ENCODE assay signal across 23 mouse cellular contexts in the genomic region with DNA sequence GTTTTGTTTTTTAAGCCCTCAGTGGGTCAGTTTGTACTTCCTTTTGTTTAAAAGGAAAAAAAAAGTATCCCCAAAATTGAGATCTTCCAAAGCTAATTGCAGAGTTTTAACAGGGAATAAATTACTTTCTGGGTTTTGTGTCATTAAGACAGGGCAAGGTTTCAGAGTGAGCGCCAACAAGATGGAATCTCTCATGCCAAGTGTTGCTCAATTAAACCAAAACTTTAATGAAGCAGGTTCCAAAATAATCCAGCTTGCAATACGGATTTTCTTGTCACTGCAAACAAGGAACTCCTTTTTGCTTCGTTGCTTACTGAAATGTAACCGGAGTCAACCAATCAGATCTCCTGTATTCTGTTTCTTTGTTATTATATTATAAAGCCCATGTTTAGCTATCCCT.
DNase-seq lines count a peak whose midpoint lies in the region; ATAC-seq and TF ChIP-seq lines count a peak whose summit lies in the region.
"Had no signal": no experiment of that assay in that cellular context is flagged by ENCODE, and none has a peak within 500 bp of the region (broad histone marks: within the 10 kb centered on the region; RNA-seq: fewer than 3 reads in every experiment).

No protein-coding gene starts in this region.

- 31% methylated on average over 4 of the region's 4 CpGs for WGBS in forebrain, embryonic 13.5 days
- 52% methylated on average over 4 of the region's 4 CpGs for WGBS in forebrain, embryonic 12.5 days
- WGBS in forebrain, embryonic 15.5 days = 23% methylated on average over 4 of the region's 4 CpGs
- 81% methylated on average over 4 of the region's 4 CpGs for WGBS in forebrain, embryonic 10.5 days
- WGBS in midbrain, embryonic 15.5 days = 57% methylated on average over 4 of the region's 4 CpGs
- WGBS in midbrain, embryonic 14.5 days = 55% methylated on average over 4 of the region's 4 CpGs
- WGBS in forebrain, postnatal 0 days = 19% methylated on average over 4 of the region's 4 CpGs

- no peak overlapping the region for H3K4me2 ChIP-seq in forebrain, embryonic 13.5 days
- no peak overlapping the region for H3K4me2 ChIP-seq in forebrain, embryonic 12.5 days
- H3K4me2 ChIP-seq in forebrain, embryonic 15.5 days (replicated peaks) = no peak overlapping the region
- no peak overlapping the region for H3K4me2 ChIP-seq in midbrain, embryonic 15.5 days
- no peak overlapping the region for H3K4me2 ChIP-seq in midbrain, embryonic 14.5 days (ENCODE audit: low read length)
- H3K4me2 ChIP-seq in forebrain, postnatal 0 days (ENCODE audit: low read depth) = no peak overlapping the region
- H3K4me2 ChIP-seq: embryonic facial prominence, embryonic 12.5 days had no signal

- no peaks in the 10 kb centered on the region for H3K9me3 ChIP-seq in forebrain, embryonic 13.5 days (replicated peaks)
- H3K9me3 ChIP-seq in forebrain, embryonic 12.5 days = no peaks in the 10 kb centered on the region
- no peaks in the 10 kb centered on the region for H3K9me3 ChIP-seq in forebrain, embryonic 15.5 days
- no peaks in the 10 kb centered on the region for H3K9me3 ChIP-seq in forebrain, embryonic 10.5 days
- no peaks in the 10 kb centered on the region for H3K9me3 ChIP-seq in midbrain, embryonic 15.5 days
- no peaks in the 10 kb centered on the region for H3K9me3 ChIP-seq in midbrain, embryonic 14.5 days (ENCODE audit: control insufficient read depth, low read length)
- no peaks in the 10 kb centered on the region for H3K9me3 ChIP-seq in forebrain, postnatal 0 days (ENCODE audit: low read length)
- H3K9me3 ChIP-seq: embryonic facial prominence, embryonic 10.5 days; embryonic facial prominence, embryonic 12.5 days had no signal

- H3K36me3 ChIP-seq in forebrain, embryonic 13.5 days (ENCODE audit: poor library complexity, severe bottlenecking) = no peaks in the 10 kb centered on the region
- H3K36me3 ChIP-seq in forebrain, embryonic 12.5 days (replicated peaks) = no peaks in the 10 kb centered on the region
- no peaks in the 10 kb centered on the region for H3K36me3 ChIP-seq in forebrain, embryonic 15.5 days
- no peaks in the 10 kb centered on the region for H3K36me3 ChIP-seq in forebrain, embryonic 10.5 days (replicated peaks)
- H3K36me3 ChIP-seq in midbrain, embryonic 15.5 days (replicated peaks) = no peaks in the 10 kb centered on the region
- H3K36me3 ChIP-seq in midbrain, embryonic 14.5 days (ENCODE audit: control insufficient read depth, insufficient read depth, low read length) = no peaks in the 10 kb centered on the region
- H3K36me3 ChIP-seq in forebrain, postnatal 0 days (ENCODE audit: insufficient read depth) = no peaks in the 10 kb centered on the region
- H3K36me3 ChIP-seq: embryonic facial prominence, embryonic 10.5 days; embryonic facial prominence, embryonic 12.5 days; G1E had no signal

- no peak overlapping the region for H3K4me3 ChIP-seq in forebrain, embryonic 13.5 days
- H3K4me3 ChIP-seq in forebrain, embryonic 12.5 days (replicated peaks) = no peak overlapping the region
- no peak overlapping the region for H3K4me3 ChIP-seq in forebrain, embryonic 15.5 days
- no peak overlapping the region for H3K4me3 ChIP-seq in forebrain, embryonic 10.5 days
- no peak overlapping the region for H3K4me3 ChIP-seq in midbrain, embryonic 15.5 days
- no peak overlapping the region for H3K4me3 ChIP-seq in midbrain, embryonic 14.5 days (replicated peaks; ENCODE audit: low read depth, low read length)
- H3K4me3 ChIP-seq in forebrain, postnatal 0 days (ENCODE audit: low read depth, low read length) = no peak overlapping the region
- H3K4me3 ChIP-seq: embryonic facial prominence, embryonic 10.5 days; embryonic facial prominence, embryonic 12.5 days had no signal

- no peak overlapping the region for H3K27ac ChIP-seq in forebrain, embryonic 13.5 days
- no peak overlapping the region for H3K27ac ChIP-seq in forebrain, embryonic 12.5 days
- 0 out of 2 replicates have a peak overlapping the region, but pooled peaks have one; percentile 19 for H3K27ac ChIP-seq in forebrain, embryonic 15.5 days (replicated peaks)
- H3K27ac ChIP-seq in forebrain, embryonic 10.5 days = no peak overlapping the region
- H3K27ac ChIP-seq in midbrain, embryonic 15.5 days = 0 out of 2 replicates have a peak overlapping the region, but pooled peaks have one; percentile 13
- no peak overlapping the region for H3K27ac ChIP-seq in midbrain, embryonic 14.5 days (replicated peaks; ENCODE audit: low read depth, low read length)
- no peak overlapping the region for H3K27ac ChIP-seq in forebrain, postnatal 0 days (ENCODE audit: low read depth, low read length)
- H3K27ac ChIP-seq: embryonic facial prominence, embryonic 10.5 days; embryonic facial prominence, embryonic 12.5 days had no signal

- TF ChIP-seq CTCF in forebrain, postnatal 0 days (IDR thresholded peaks at IDR 0.05; ENCODE audit: low read depth) = no peak

- peak; percentile 43; the same call in 1 of the 2 replicates for ATAC-seq in forebrain, embryonic 13.5 days
- ATAC-seq in forebrain, embryonic 12.5 days (ENCODE audit: low FRiP score) = no peak
- ATAC-seq in forebrain, embryonic 15.5 days (replicated peaks) = no peak
- ATAC-seq in midbrain, embryonic 15.5 days (replicated peaks) = no peak
- ATAC-seq in midbrain, embryonic 14.5 days (ENCODE audit: low FRiP score, low TSS enrichment) = no peak
- 0 out of 2 replicates have a peak, but pooled peaks have one; percentile 16 for ATAC-seq in forebrain, postnatal 0 days
- no peak for ATAC-seq in megakaryocyte-erythroid progenitor cell, adult 5-6 weeks (replicated peaks; ENCODE audit: low FRiP score, low TSS enrichment, poor library complexity, severe bottlenecking)
- ATAC-seq: activated CD4-positive, CD25-positive, alpha-beta regulatory T cell, adult 4 months; CD4-positive, CD25-positive, alpha-beta regulatory T cell, adult 4 months; Patski had no signal

- DNase-seq in forebrain, embryonic 10.5 days (ENCODE audit: extremely low spot score, low spot score) = no peak
- DNase-seq in midbrain, embryonic 14.5 days = no peak
- no peak for DNase-seq in forebrain, postnatal 0 days
- DNase-seq: adrenal gland, adult 8-10 months; adrenal gland, postnatal 14 days; adrenal gland, postnatal 36 days; B cell, adult 2 months; cerebellum, adult 11-12 months; cerebellum, adult 9-10 months; cerebellum, postnatal 10 days; cerebellum, postnatal 25 days had no signal

- peaks cover 14% of the 10 kb centered on the region for H3K4me1 ChIP-seq in forebrain, embryonic 13.5 days
- H3K4me1 ChIP-seq in forebrain, embryonic 12.5 days = peaks cover 16% of the 10 kb centered on the region
- peaks cover 18% of the 10 kb centered on the region for H3K4me1 ChIP-seq in forebrain, embryonic 15.5 days
- H3K4me1 ChIP-seq in forebrain, embryonic 10.5 days = peaks cover 12% of the 10 kb centered on the region
- H3K4me1 ChIP-seq in midbrain, embryonic 15.5 days = peaks cover 7% of the 10 kb centered on the region
- peaks cover 12% of the 10 kb centered on the region for H3K4me1 ChIP-seq in midbrain, embryonic 14.5 days (ENCODE audit: control insufficient read depth, insufficient read depth, low read length)
- no peaks in the 10 kb centered on the region for H3K4me1 ChIP-seq in forebrain, postnatal 0 days (ENCODE audit: insufficient read depth)
- H3K4me1 ChIP-seq: embryonic facial prominence, embryonic 10.5 days; embryonic facial prominence, embryonic 12.5 days had no signal

- H3K27me3 ChIP-seq in forebrain, embryonic 13.5 days = peaks cover 19% of the 10 kb centered on the region
- H3K27me3 ChIP-seq in forebrain, embryonic 12.5 days = peaks cover 26% of the 10 kb centered on the region
- no peaks in the 10 kb centered on the region for H3K27me3 ChIP-seq in forebrain, embryonic 15.5 days
- peaks cover 73% of the 10 kb centered on the region for H3K27me3 ChIP-seq in forebrain, embryonic 10.5 days (ENCODE audit: poor library complexity, severe bottlenecking)
- no peaks in the 10 kb centered on the region for H3K27me3 ChIP-seq in midbrain, embryonic 15.5 days (replicated peaks)
- peaks cover 11% of the 10 kb centered on the region for H3K27me3 ChIP-seq in midbrain, embryonic 14.5 days (ENCODE audit: control insufficient read depth, insufficient read depth, low read length)
- no peaks in the 10 kb centered on the region for H3K27me3 ChIP-seq in forebrain, postnatal 0 days (ENCODE audit: insufficient read depth, low read length)
- H3K27me3 ChIP-seq: CH12.LX; embryonic facial prominence, embryonic 12.5 days had no signal

- H3K9ac ChIP-seq in forebrain, embryonic 13.5 days = no peak overlapping the region
- H3K9ac ChIP-seq in forebrain, embryonic 12.5 days = no peak overlapping the region
- no peak overlapping the region for H3K9ac ChIP-seq in forebrain, embryonic 15.5 days (replicated peaks)
- no peak overlapping the region for H3K9ac ChIP-seq in midbrain, embryonic 15.5 days
- no peak overlapping the region for H3K9ac ChIP-seq in midbrain, embryonic 14.5 days (replicated peaks; ENCODE audit: low read length)
- H3K9ac ChIP-seq in forebrain, postnatal 0 days = no peak overlapping the region
- H3K9ac ChIP-seq: embryonic facial prominence, embryonic 12.5 days had no signal

Comparison
In these comparisons a context has a peak if more than half of its experiments do, and no peak if none do; other contexts are left out.
1. ATAC-seq: peak in forebrain, embryonic 13.5 days (single experiment) and forebrain, postnatal 0 days (single experiment); none in forebrain, embryonic 12.5 days (single experiment), forebrain, embryonic 15.5 days (single experiment), midbrain, embryonic 15.5 days (single experiment), midbrain, embryonic 14.5 days (single experiment) and megakaryocyte-erythroid progenitor cell, adult 5-6 weeks (single experiment).
2. H3K27ac ChIP-seq: peak in forebrain, embryonic 15.5 days (single experiment) and midbrain, embryonic 15.5 days (single experiment); none in forebrain, embryonic 13.5 days (single experiment), forebrain, embryonic 12.5 days (single experiment), forebrain, embryonic 10.5 days (single experiment), midbrain, embryonic 14.5 days (single experiment) and forebrain, postnatal 0 days (single experiment).